Mouse (Mus musculus): ENCODE data around the gene Syn3. TPM values are rescaled to one million over a fixed set of nuclear protein-coding genes. Genes with fewer than 3 reads are reported as not detected.
A peak's percentile ranks its signal among the peaks of the same experiment; 100 is the strongest.

The Syn3 gene
- total RNA-seq, 2 experiments from 2014 or later: 21.1 to 22.2 TPM

DNA sequence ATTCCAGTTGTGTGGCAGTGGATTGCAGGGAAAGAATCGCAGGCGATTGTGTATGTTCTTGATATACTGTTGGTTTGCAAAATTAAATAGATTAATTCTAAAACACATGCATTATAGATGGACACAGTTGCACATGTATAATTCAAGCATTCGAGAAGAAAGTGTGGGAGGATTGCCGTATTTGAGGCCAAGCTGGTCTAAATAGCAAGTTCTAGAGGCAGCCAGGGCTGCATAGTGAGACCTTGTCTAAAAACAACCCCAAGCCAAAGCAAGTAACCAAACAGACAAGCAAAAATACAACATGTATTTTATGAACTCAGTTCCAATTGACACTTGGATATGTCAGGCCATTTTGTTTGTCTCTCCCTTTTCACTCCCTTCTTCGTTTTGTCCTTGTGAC is 223.1 kb downstream of the Syn3 start:
- no peak overlapping the region for H3K4me3 ChIP-seq
- H3K27ac ChIP-seq: no peak overlapping the region
- no peak for DNase-seq (ENCODE audit: low spot score in 2 of 2)
- no peak for TF ChIP-seq CTCF (conservative IDR thresholded peaks at IDR 0.05)

DNA sequence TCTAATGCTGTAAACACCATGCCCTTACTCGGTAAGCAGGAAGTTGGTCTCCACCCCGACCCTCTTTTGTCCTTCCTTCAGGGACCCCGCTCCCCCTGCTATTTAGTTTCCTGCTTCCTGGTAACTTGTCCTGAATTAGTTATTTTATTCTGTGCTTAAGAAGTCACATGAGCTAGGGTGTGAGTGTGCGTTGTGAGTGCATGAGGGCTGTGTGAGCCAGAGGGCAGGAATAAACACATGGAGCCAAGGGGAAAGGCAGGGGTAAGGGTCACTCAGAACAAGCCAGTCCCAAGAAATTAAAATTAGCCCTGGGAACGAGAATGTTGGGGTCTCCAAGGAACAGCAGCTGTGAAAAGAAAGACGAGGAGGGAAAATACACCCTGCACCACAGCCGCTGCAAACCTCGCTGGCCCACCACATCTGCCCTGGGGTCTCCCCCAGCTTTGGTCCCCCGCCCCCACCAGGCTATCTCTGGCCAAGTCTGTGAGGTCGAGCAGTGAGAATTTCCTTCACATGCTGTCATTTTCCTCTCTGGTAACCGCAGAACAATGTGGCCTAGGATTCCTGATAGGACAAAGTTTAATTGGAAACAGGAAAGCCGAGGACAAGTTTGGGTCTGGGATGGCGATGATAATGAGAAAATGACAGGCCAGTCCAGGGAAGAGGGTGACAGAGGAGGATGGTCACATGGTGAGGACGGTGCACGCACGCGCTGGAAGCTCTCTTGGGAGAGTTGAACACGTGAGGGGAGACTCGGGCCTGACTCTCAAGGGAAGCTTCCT is 225.1 kb downstream of the Syn3 start:
- no peak overlapping the region for H3K27ac ChIP-seq
- H3K4me3 ChIP-seq: no peak overlapping the region
- no peak for DNase-seq (ENCODE audit: low spot score in 2 of 2)
- TF ChIP-seq CTCF (conservative IDR thresholded peaks at IDR 0.05): no peak

DNA sequence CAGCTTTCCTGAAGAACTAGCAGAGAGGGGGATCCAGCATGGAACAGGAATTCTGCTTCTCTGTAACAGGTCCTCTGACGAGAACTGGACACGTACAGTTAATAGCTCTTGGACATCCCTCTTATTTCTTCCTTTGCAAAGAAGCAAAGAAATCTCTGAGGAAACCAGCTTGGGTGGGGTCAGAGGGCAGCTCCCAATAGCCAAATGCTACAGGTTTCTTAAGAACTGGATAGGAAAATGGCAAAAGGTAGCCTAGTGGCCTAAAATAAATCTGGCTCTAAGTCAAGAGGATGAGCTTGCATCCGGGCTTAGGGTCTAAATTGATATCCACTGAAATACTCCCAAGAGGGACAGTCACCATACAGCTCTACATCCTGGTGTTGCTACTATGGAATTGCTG is 225.9 kb downstream of the Syn3 start:
- DNase-seq (ENCODE audit: low spot score in 2 of 2): no peak
- Histone ChIP-seq H3K27ac (no peak overlapping the region), H3K4me3 (no peak overlapping the region)
- TF ChIP-seq CTCF (conservative IDR thresholded peaks at IDR 0.05): no peak

DNA sequence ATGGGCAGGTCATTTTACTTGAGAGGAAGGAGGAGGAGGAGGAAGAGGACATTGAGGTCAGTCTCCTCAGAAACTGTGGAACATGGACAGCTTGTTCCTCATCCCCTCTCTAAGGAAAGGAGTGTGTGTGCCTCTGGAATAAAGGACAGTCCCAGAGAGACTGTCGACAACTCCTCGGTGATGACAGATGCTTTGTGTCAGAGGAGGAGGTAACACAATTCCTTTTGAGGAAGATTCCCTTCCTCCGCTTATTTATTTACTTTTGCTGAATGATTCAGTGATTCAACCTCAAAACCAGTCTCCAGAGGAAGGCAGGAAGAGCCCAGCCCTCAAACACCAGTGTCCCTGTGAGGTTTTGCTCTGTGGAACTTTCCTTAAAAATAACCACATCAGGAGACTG is 228.4 kb downstream of the Syn3 start:
- no peak overlapping the region for H3K27ac ChIP-seq
- TF ChIP-seq CTCF (conservative IDR thresholded peaks at IDR 0.05): no peak
- no peak overlapping the region for H3K4me3 ChIP-seq
- no peak for DNase-seq (ENCODE audit: low spot score in 2 of 2)

DNA sequence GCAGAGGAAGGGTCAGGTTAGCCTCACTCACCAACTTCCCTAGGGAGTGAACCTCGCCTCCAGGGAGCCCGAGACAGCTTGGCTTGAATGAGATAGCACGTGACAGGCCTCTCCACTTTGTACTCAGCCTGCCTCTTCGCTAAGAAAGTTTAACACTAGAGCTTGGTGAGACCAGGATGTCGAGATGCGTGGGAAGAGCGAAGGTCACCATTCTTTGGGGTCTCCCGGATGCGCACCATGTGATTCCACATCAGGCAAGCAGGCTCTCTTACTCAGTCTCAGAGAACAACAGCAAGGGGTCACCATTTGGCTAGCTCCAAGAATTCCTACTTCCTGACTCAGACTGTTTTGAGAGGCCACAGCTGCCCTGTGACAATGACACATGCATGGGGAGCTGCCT is 234.1 kb downstream of the Syn3 start:
- no peak for DNase-seq (ENCODE audit: low spot score in 2 of 2)
- no peak overlapping the region for H3K27ac ChIP-seq
- no peak for TF ChIP-seq CTCF (conservative IDR thresholded peaks at IDR 0.05)
- no peak overlapping the region for H3K4me3 ChIP-seq

DNA sequence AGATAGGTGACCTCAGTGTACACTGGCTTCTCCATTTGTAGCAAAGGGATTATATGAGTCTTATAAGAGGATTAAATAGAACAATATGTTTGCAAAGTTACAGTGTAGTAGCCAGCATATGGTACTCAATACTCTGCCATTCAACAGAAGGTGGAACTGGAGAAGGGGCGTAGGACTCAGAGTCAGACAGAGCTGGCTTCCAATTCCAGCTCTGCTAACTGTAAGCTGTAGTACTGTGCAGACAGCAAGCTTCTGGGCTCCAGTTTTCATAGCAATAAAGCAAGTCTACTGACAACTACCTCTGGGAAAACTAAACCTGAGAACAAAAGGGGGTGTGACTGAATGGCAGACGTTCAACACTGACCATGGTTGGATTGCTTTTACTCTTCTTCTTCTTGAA is 237.0 kb downstream of the Syn3 start:
- TF ChIP-seq CTCF (conservative IDR thresholded peaks at IDR 0.05): no peak
- H3K4me3 ChIP-seq: no peak overlapping the region
- no peak overlapping the region for H3K27ac ChIP-seq
- peak in 1 of 2 experiments; percentile 24 for DNase-seq (ENCODE audit: low spot score in 2 of 2)

DNA sequence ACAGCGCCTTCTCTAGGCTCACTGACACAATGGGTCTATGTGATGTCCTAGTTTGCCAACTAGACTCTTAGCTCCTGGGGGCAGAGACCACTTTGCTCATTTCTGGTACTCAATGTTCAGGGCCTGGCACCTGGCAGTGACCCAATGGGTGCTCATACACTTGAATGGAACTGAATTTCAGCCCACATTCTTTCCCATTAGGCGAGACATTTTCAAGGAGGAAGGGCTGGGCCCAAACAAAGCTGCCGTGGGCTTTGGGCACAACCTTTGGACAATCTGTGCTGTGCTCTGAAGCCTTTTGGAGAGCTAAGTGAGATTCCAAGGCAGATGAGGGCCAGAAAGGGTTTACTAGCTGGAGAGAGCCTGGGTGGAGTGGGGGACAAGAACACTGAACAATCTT is 239.7 kb downstream of the Syn3 start:
- TF ChIP-seq CTCF (conservative IDR thresholded peaks at IDR 0.05): no peak

DNA sequence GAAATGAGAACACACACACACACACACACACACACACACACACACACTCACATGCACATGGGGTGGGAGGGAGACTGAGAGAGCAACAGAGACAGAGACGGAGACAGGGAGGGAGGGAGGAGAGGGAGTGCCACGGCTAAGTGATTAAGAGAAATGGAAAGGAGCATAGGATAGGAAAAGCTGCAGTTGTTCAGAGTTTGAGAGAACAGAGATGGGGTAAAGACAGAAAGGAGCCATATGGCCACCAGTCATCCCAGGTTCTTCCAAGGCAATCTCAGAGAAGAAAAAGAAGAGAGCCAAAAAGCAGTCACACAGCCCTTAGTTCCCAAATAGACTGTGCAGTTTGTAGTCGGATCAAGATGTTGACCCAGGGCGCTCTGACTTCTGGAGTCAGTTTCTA is 240.7 kb downstream of the Syn3 start:
- DNase-seq (ENCODE audit: low spot score in 2 of 2): peak in 1 of 2 experiments; percentile 17
- no peak for TF ChIP-seq CTCF (conservative IDR thresholded peaks at IDR 0.05)
- H3K4me3 ChIP-seq: no peak overlapping the region
- H3K27ac ChIP-seq: no peak overlapping the region

More for the DNA sequence above, 239.7 kb downstream of the Syn3 start:
- no peak for DNase-seq (ENCODE audit: low spot score in 2 of 2)
- H3K27ac ChIP-seq: no peak overlapping the region
- H3K4me3 ChIP-seq: no peak overlapping the region

DNA sequence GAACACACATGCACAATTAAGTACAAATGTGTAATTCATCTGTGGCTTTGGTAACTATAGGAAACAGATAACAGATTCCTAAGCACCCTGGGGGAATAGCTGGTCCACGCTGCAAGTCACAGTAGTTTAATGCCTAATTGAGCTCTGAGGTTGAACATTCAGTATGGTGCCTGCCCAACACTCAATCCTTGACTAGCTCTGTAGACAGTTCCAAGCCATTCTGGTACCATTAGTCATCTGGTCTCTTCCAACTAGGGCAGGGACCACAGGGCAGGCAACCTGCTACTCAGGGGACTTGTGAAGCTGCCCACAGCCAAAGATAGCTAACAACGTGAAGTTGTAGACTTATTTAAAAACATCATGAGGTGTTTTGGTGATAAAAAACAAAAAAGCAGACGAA is 241.7 kb downstream of the Syn3 start:
- Histone ChIP-seq H3K4me3 (no peak overlapping the region), H3K27ac (no peak overlapping the region)
- no peak for TF ChIP-seq CTCF (conservative IDR thresholded peaks at IDR 0.05)
- no peak for DNase-seq (ENCODE audit: low spot score in 2 of 2)

DNA sequence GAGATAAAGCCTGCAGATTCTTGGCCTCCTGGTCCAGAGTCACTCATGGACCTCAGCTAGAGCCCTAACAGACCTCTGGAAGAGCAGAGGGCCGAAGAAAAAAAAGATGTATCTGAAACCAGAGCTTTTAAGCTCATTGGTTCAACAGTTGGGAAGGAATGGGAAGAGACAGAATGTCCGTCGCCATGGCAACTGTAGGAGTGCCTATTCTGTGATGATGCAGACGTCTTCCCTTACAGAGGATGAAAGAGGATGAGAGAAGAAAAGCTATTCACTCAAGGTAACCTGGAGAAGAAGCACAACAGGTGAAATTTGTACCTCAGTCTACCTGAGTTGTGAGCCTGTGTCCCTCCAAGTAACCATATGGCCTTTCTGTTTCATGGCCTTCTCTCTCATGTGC is 242.5 kb downstream of the Syn3 start:
- Histone ChIP-seq H3K27ac (peak overlapping the region; percentile 54; the same call in 1 of the 2 replicates), H3K4me3 (no peak overlapping the region)
- peak; percentile 37 to 54 for DNase-seq (ENCODE audit: low spot score in 2 of 2)
- no peak for TF ChIP-seq CTCF (conservative IDR thresholded peaks at IDR 0.05)

DNA sequence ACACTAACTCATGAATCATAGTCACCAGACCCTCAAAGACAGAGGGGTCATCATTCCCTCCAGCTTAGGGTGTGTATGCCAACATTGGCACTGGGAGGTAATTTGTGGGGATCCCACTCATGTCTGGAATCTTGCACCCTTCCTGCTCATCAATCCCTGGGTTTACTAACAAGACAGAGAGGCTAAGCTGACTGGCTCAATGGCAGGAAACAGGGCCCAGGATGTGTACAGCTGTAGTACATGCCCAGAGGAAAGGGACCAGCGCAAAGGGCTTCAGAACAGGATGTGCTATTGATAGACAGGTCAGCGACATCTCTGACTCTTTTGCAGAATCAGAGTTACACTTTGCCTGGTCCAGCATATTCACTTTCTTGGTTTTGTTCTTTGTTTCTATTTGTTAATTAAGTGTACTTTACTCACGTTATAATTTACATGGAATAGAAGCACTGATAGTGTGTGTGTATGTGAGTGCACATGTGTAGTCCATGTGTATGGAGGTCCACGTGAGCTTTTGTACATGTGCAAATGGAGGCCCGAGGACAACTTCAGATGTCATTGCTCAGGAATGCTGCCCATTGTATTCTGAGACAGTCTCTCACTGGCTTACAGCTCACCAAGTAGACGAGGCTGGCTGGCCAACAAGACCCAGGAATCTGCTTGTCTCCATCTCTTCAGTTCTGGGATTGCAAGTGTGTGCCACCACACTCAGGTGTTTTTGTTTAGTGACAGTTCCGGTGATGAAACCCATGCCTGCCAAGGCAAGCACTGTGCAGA is 248.4 kb downstream of the Syn3 start:
- DNase-seq (ENCODE audit: low spot score in 2 of 2): no peak
- no peak for TF ChIP-seq CTCF (conservative IDR thresholded peaks at IDR 0.05)
- no peak overlapping the region for H3K27ac ChIP-seq
- H3K4me3 ChIP-seq: no peak overlapping the region

DNA sequence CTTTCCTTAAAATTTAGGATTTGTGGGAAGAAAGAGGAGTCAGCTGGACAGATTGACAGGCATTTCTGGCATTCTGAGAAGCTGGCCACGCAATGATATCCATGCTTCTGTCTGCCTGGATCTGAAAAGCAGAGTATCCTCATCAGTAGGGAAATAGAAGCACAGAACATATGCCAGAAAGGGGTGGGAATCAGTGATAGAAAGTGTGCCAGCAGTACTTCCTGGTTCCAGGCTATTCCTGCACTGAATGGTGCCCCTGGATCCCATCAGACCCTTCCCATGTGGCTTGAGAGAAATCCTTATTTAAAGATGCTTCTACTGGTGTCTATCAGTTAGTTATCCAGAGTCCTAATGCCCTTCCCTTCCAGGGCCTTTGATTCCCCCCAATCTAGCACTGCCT is 249.4 kb downstream of the Syn3 start:
- DNase-seq (ENCODE audit: low spot score in 2 of 2): no peak
- H3K4me3 ChIP-seq: no peak overlapping the region
- no peak overlapping the region for H3K27ac ChIP-seq
- no peak for TF ChIP-seq CTCF (conservative IDR thresholded peaks at IDR 0.05)

DNA sequence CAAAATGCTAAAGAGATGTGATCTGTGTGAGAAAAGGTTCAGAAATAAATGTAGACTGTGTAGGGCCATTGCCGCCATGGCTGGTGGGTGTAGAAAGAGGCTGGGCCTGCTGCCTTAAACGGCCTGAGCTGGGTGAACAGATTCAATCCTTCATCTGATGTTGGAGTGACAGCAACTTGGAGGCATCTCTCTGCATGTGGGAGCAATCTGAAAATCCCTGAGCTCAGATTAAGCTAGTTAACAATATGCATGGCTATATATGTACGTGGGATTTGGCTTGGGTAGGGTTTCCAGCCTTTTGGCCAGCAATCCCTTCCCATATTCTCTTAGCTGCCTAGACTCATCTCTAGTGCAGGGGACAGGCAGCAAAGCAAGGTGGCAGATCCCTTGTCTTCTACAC is 249.9 kb downstream of the Syn3 start:
- TF ChIP-seq CTCF (conservative IDR thresholded peaks at IDR 0.05): no peak
- peak overlapping the region; percentile 8; the same call in 1 of the 2 replicates for H3K27ac ChIP-seq
- no peak overlapping the region for H3K4me3 ChIP-seq
- no peak for DNase-seq (ENCODE audit: low spot score in 2 of 2)
